Mouse (Mus musculus): ENCODE data around the gene Lat. TPM values are rescaled to one million over a fixed set of nuclear protein-coding genes. Genes with fewer than 3 reads are reported as not detected.
A peak's percentile ranks its signal among the peaks of the same experiment; 100 is the strongest.
"Not testable (repeated sequence)": the region's sequence is repeated elsewhere in the genome, so short reads cannot be mapped to it uniquely, and the experiment has no call there.

Lat gene
- total and polyA plus RNA-seq, 2 experiments: 0.46 to 1.4 TPM

DNA sequence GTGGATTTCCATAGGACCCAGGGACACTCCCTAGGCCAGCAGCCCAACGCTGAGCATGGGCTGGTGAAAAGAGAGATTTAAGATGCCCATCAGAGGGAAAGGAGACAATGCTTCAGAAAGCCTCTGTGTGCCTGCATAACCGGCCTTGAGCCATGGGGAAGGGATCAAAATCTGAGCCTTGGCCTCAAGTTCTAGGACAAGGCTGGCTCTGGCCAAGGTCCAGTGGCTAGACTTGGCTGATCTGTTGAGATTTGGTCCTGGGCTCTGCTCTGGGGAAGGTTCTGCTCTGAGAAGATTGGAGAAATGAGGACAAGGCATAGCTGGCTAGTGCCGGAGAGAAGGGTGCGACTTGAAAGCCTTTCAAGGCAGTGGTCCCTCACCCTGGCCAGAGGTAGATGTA is 41.7 kb upstream of the Lat start:
- no peak overlapping the region for H3K4me3 ChIP-seq (ENCODE audit: insufficient read depth, low read depth, low read length)
- no peaks in the 10 kb centered on the region for H3K79me2 ChIP-seq (ENCODE audit: control insufficient read depth, insufficient read depth, low read length)
- no peaks in the 10 kb centered on the region for H3K4me1 ChIP-seq (ENCODE audit: control insufficient read depth, insufficient read depth, low read length)
- H3K27me3 ChIP-seq (ENCODE audit: control insufficient read depth, insufficient read depth, low read length): no peaks in the 10 kb centered on the region
- no peak overlapping the region for H3K27ac ChIP-seq (replicated peaks; ENCODE audit: insufficient read depth, low read depth, low read length)
- TF ChIP-seq POLR2A (IDR thresholded peaks at IDR 0.05; ENCODE audit: extremely low read depth, insufficient read depth, low read length) (no peak), CTCF (IDR thresholded peaks at IDR 0.05; ENCODE audit: low read depth, low read length) (no peak)
- WGBS: 97% methylated on average over 4 of the region's 4 CpGs
- DNase-seq (ENCODE audit: extremely low read depth, low read depth, low spot score): no peak
- H3K36me3 ChIP-seq (ENCODE audit: control insufficient read depth, insufficient read depth, low read length): no peaks in the 10 kb centered on the region
- no peak overlapping the region for H3K9ac ChIP-seq (ENCODE audit: low read depth, low read length)

DNA sequence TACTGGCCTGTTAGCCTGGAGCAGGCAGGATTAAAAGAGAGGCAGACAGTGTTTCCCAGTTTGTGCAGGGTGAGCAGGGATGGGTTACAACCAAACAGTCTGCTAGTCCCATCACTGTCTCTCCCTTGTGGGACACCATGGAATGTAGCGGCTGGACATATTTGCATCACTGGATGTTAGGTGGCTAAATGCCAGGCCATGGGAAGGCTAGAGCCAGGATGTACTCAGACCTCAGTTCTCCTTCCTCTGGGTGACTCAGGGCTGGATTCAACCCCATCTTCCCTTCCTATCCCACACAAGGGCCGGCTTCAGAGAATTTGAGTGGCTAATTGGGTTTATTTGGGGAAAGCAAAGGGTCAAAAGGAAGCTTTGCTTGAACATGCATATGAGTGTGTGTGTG is 39.3 kb upstream of the Lat start:
- whole genome bisulfite sequencing: 79% methylated on average over 2 of the region's 2 CpGs
- TF ChIP-seq POLR2A (IDR thresholded peaks at IDR 0.05; ENCODE audit: extremely low read depth, insufficient read depth, low read length) (no peak), CTCF (IDR thresholded peaks at IDR 0.05; ENCODE audit: low read depth, low read length) (no peak)
- H3K79me2 ChIP-seq (ENCODE audit: control insufficient read depth, insufficient read depth, low read length): no peaks in the 10 kb centered on the region

DNA sequence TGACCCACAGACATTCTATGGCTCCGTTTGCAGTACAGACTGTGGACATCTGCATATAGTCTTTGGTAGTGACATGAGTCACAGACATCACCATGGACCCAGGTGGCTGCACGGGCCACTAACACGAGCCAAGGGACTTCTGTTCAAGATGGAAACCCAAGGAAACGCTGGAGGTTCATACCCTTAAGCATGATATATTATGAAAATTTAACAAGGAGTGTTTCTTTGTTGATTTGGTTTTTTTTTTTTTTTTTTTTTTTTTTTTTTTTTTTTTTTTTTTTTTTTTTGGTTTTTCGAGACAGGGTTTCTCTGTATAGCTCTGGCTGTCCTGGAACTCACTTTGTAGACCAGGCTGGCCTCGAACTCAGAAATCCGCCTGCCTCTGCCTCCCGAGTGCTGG is 33.1 kb upstream of the Lat start:
- H3K4me3 ChIP-seq (ENCODE audit: insufficient read depth, low read depth, low read length); H3K36me3 ChIP-seq (ENCODE audit: control insufficient read depth, insufficient read depth, low read length); H3K4me1 ChIP-seq (ENCODE audit: control insufficient read depth, insufficient read depth, low read length); H3K9ac ChIP-seq (ENCODE audit: low read depth, low read length); DNase-seq (ENCODE audit: extremely low read depth, low read depth, low spot score); H3K79me2 ChIP-seq (ENCODE audit: control insufficient read depth, insufficient read depth, low read length); H3K27me3 ChIP-seq (ENCODE audit: control insufficient read depth, insufficient read depth, low read length); H3K27ac ChIP-seq (replicated peaks; ENCODE audit: insufficient read depth, low read depth, low read length): not testable (repeated sequence)
- WGBS: 68% methylated on average over 8 of the region's 8 CpGs

More for the DNA sequence above, 39.3 kb upstream of the Lat start:
- no peaks in the 10 kb centered on the region for H3K4me1 ChIP-seq (ENCODE audit: control insufficient read depth, insufficient read depth, low read length)
- no peaks in the 10 kb centered on the region for H3K27me3 ChIP-seq (ENCODE audit: control insufficient read depth, insufficient read depth, low read length)
- no peak for DNase-seq (ENCODE audit: extremely low read depth, low read depth, low spot score)
- no peak overlapping the region for H3K4me3 ChIP-seq (ENCODE audit: insufficient read depth, low read depth, low read length)
- no peaks in the 10 kb centered on the region for H3K36me3 ChIP-seq (ENCODE audit: control insufficient read depth, insufficient read depth, low read length)
- H3K9ac ChIP-seq (ENCODE audit: low read depth, low read length): no peak overlapping the region
- H3K27ac ChIP-seq (replicated peaks; ENCODE audit: insufficient read depth, low read depth, low read length): no peak overlapping the region

DNA sequence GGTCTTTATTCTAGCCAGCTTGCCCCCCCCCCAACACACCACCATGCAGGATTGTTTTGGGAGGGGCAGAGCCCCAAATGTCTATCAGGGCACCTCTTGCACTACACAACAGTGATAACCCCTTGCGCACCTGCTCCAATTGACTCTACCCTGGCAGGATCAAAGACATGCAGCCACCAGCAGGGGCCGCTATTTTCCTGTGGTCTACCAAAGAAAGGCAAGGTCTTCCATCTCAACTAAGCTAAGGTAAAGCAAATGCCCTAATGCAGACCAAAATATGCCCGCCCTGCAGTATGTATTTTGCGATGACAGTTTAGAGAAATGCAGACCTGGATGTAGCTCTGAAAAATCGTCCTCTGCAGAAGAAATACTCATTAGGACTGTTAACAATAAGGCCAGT is 30.2 kb upstream of the Lat start:
- DNase-seq (ENCODE audit: extremely low read depth, low read depth, low spot score): peak; percentile 56

DNA sequence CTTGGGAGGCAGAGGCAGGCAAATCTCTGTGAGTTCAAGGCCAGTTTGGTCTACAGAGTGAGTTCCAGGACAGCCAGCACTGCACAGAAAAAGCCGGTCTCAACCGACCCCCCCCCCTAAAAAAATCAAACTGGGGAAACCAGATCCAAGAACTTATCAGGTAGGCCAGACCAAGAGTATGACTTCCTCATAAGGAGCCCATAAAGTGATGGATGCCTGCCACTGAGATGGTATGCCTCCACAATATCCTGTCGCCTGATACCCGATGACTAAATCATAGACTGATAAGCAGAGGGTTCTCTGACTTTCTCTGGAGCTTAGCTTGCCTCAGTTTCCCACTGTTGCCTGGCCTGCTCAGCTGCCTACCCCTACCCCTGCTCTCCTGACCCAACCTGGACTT is 28.5 kb upstream of the Lat start:
- no peaks in the 10 kb centered on the region for H3K36me3 ChIP-seq (ENCODE audit: control insufficient read depth, insufficient read depth, low read length)
- H3K79me2 ChIP-seq (ENCODE audit: control insufficient read depth, insufficient read depth, low read length): peaks cover 3% of the 10 kb centered on the region; the same call in 1 of the 2 replicates
- peaks cover 5% of the 10 kb centered on the region for H3K4me1 ChIP-seq (ENCODE audit: control insufficient read depth, insufficient read depth, low read length)
- no peaks in the 10 kb centered on the region for H3K27me3 ChIP-seq (ENCODE audit: control insufficient read depth, insufficient read depth, low read length)
- H3K9ac ChIP-seq (ENCODE audit: low read depth, low read length): no peak overlapping the region
- no peak overlapping the region for H3K27ac ChIP-seq (replicated peaks; ENCODE audit: insufficient read depth, low read depth, low read length)
- no peak for TF ChIP-seq CTCF (IDR thresholded peaks at IDR 0.05; ENCODE audit: low read depth, low read length)
- no peak for TF ChIP-seq POLR2A (IDR thresholded peaks at IDR 0.05; ENCODE audit: extremely low read depth, insufficient read depth, low read length)
- 86% methylated on average over 4 of the region's 4 CpGs for WGBS
- H3K4me3 ChIP-seq (ENCODE audit: insufficient read depth, low read depth, low read length): no peak overlapping the region
- no peak for DNase-seq (ENCODE audit: extremely low read depth, low read depth, low spot score)

More for the DNA sequence above, 30.2 kb upstream of the Lat start:
- H3K36me3 ChIP-seq (ENCODE audit: control insufficient read depth, insufficient read depth, low read length): no peaks in the 10 kb centered on the region
- no peak overlapping the region for H3K9ac ChIP-seq (ENCODE audit: low read depth, low read length)
- H3K4me3 ChIP-seq (ENCODE audit: insufficient read depth, low read depth, low read length): no peak overlapping the region
- peaks cover 5% of the 10 kb centered on the region for H3K4me1 ChIP-seq (ENCODE audit: control insufficient read depth, insufficient read depth, low read length)
- no peaks in the 10 kb centered on the region for H3K27me3 ChIP-seq (ENCODE audit: control insufficient read depth, insufficient read depth, low read length)
- peaks cover 3% of the 10 kb centered on the region; the same call in 1 of the 2 replicates for H3K79me2 ChIP-seq (ENCODE audit: control insufficient read depth, insufficient read depth, low read length)
- TF ChIP-seq POLR2A (IDR thresholded peaks at IDR 0.05; ENCODE audit: extremely low read depth, insufficient read depth, low read length) (no peak), CTCF (IDR thresholded peaks at IDR 0.05; ENCODE audit: low read depth, low read length) (peak; percentile 83)
- WGBS: 8% methylated on average over 5 of the region's 5 CpGs
- H3K27ac ChIP-seq (replicated peaks; ENCODE audit: insufficient read depth, low read depth, low read length): no peak overlapping the region

DNA sequence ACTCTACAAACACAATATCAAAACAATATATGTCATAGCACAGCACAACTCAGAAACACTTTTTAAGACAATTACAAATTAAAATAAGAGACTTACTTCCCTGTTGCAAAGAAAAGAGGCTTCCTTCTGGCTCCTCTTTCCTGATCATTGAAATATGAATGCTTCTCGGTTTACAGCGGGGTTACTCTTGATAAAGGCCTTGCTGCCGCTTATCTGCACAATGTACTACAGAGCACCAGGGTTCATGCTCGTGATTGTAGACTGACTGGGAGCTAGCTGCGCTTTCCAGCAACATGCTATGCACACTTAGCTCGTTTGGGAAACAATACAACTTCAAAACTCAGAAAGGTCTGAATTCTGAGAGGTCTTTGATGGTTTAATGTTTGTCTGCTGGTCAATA is 27.9 kb upstream of the Lat start:
- no peaks in the 10 kb centered on the region for H3K27me3 ChIP-seq (ENCODE audit: control insufficient read depth, insufficient read depth, low read length)
- H3K9ac ChIP-seq (ENCODE audit: low read depth, low read length): no peak overlapping the region
- no peak for TF ChIP-seq CTCF (IDR thresholded peaks at IDR 0.05; ENCODE audit: low read depth, low read length)
- no peak for TF ChIP-seq POLR2A (IDR thresholded peaks at IDR 0.05; ENCODE audit: extremely low read depth, insufficient read depth, low read length)
- no peak overlapping the region for H3K4me3 ChIP-seq (ENCODE audit: insufficient read depth, low read depth, low read length)
- H3K4me1 ChIP-seq (ENCODE audit: control insufficient read depth, insufficient read depth, low read length): peaks cover 5% of the 10 kb centered on the region
- H3K36me3 ChIP-seq (ENCODE audit: control insufficient read depth, insufficient read depth, low read length): no peaks in the 10 kb centered on the region
- no peak for DNase-seq (ENCODE audit: extremely low read depth, low read depth, low spot score)
- no peak overlapping the region for H3K27ac ChIP-seq (replicated peaks; ENCODE audit: insufficient read depth, low read depth, low read length)
- H3K79me2 ChIP-seq (ENCODE audit: control insufficient read depth, insufficient read depth, low read length): peaks cover 3% of the 10 kb centered on the region; the same call in 1 of the 2 replicates
- 48% methylated on average over 6 of the region's 6 CpGs for WGBS
